Mouse (Mus musculus) adrenal gland, adult 2 months (tissue): ENCODE measurements around the gene Nat9. TPM values are rescaled to one million over a fixed set of nuclear protein-coding genes. Genes with fewer than 3 reads are reported as not detected.

Experiments
- DNase-seq: peaks from one replicate; pipeline ENCODE4 v3.0.0; 2021
- polyA plus RNA-seq: library from polyadenylated mRNA; depleted of rRNA; stranded (reverse); fragments of >200 nt; gene quantifications from 2 replicates; pipeline ENCODE4 v1.2.3, GENCODE M21; 2012
- total RNA-seq, 2 experiments: library from RNA; stranded (reverse); gene quantifications; 2 replicates each; pipeline ENCODE4 v1.2.3; 2021

Gene Nat9
- total and polyA plus RNA-seq, 3 experiments: 12.0 to 29.2 (median 20.0) TPM

GRCm38 (mm10) chr11:115176399-115177190 lies 11.1 kb downstream of the Nat9 start:
- DNase-seq: no peak

GRCm38 (mm10) chr11:115173549-115174339 lies 13.9 kb downstream of the Nat9 start:
- DNase-seq: no peak

GRCm38 (mm10) chr11:115172825-115173287 lies 14.8 kb downstream of the Nat9 start:
- DNase-seq: peak; percentile 58

- DNase-seq: no peak
These were observed 16.5 kb downstream of the Nat9 start for GRCm38 (mm10) chr11:115171125-115171524.

GRCm38 (mm10) chr11:115169430-115169829 lies 18.2 kb downstream of the Nat9 start:
- no peak for DNase-seq

- no peak for DNase-seq
These were observed 19.9 kb downstream of the Nat9 start for GRCm38 (mm10) chr11:115167631-115168249.

GRCm38 (mm10) chr11:115166776-115167175 lies 20.9 kb downstream of the Nat9 start:
- no peak for DNase-seq

- peak; percentile 85 for DNase-seq
These were observed 22.7 kb downstream of the Nat9 start for GRCm38 (mm10) chr11:115164976-115165374.

- no peak for DNase-seq
These were observed 23.2 kb downstream of the Nat9 start for GRCm38 (mm10) chr11:115164341-115164975.

- DNase-seq: peak; percentile 61
These were observed 24.0 kb downstream of the Nat9 start for GRCm38 (mm10) chr11:115163568-115164150.

GRCm38 (mm10) chr11:115162832-115163480 lies 24.7 kb downstream of the Nat9 start, which contains the start of gene Slc9a3r1:
Slc9a3r1 (plus strand) TSS chr11:115163341.
- peak; percentile 99 for DNase-seq

- no peak for DNase-seq
These were observed 25.5 kb downstream of the Nat9 start for GRCm38 (mm10) chr11:115162205-115162601.

GRCm38 (mm10) chr11:115161578-115162204 lies 26.0 kb downstream of the Nat9 start:
- no peak for DNase-seq

GRCm38 (mm10) chr11:115160883-115161577 lies 26.6 kb downstream of the Nat9 start:
- peak; percentile 70 for DNase-seq

GRCm38 (mm10) chr11:115160016-115160797 lies 27.5 kb downstream of the Nat9 start:
- peak; percentile 88 for DNase-seq

- no peak for DNase-seq
These were observed 29.5 kb downstream of the Nat9 start for GRCm38 (mm10) chr11:115157933-115158719.

GRCm38 (mm10) chr11:115155053-115155634 lies 32.5 kb downstream of the Nat9 start:
- DNase-seq: no peak
